Mouse (Mus musculus): ENCODE results near the gene Ecsit. TPM values are rescaled to one million over a fixed set of nuclear protein-coding genes. Genes with fewer than 3 reads are reported as not detected.
A peak's percentile ranks its signal among the peaks of the same experiment; 100 is the strongest.

The Ecsit gene
- polyA plus RNA-seq, 1 experiment from 2014 or later: 32.4 TPM

DNA sequence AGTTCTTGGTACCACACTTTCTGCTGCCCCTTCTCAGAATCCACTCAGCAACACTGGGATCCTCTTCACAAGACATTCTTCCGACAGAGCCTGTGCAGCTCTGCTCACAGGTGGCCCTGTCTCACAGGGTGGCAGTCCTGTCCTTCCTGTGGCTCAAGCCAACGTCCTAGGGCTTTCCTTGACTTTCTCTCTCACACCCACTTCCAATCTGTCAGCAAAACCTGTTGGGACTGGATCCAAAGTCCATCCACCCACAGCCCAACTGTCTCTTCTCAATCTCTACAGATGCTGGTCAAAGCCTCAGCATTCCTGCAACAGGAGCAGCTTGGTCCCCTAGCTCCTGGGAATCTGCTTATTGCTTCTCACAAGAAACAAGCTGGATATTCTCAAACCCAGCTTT is 23.9 kb downstream of the Ecsit start:
- Histone ChIP-seq H3K27me3 (ENCODE audit: control insufficient read depth, insufficient read depth, low read length) (no peaks in the 10 kb centered on the region), H3K4me2 (replicated peaks; ENCODE audit: low read depth, low read length) (no peak overlapping the region), H3K4me3 (ENCODE audit: low read depth, low read length) (no peak overlapping the region), H3K36me3 (ENCODE audit: control insufficient read depth, insufficient read depth, low read length) (peaks cover 10% of the 10 kb centered on the region), H3K9me3 (ENCODE audit: control insufficient read depth, low read length) (no peaks in the 10 kb centered on the region), H3K9ac (ENCODE audit: low read depth, low read length) (no peak overlapping the region), H3K27ac (ENCODE audit: low read depth, low read length) (no peak overlapping the region), H3K4me1 (replicated peaks; ENCODE audit: control insufficient read depth, insufficient read depth, low read length) (no peaks in the 10 kb centered on the region)
- DNase-seq (ENCODE audit: low spot score): no peak
- 83% methylated on average over 2 of the region's 2 CpGs for WGBS
- no peak for ATAC-seq (ENCODE audit: low FRiP score)

GRCm38 (mm10) chr9:22058011-22058424 is 27.2 kb downstream of the Ecsit start:
- WGBS: 93% methylated on average over 9 of the region's 9 CpGs
- Histone ChIP-seq H3K36me3 (ENCODE audit: control insufficient read depth, insufficient read depth, low read length) (no peaks in the 10 kb centered on the region), H3K4me2 (replicated peaks; ENCODE audit: low read depth, low read length) (no peak overlapping the region), H3K9ac (ENCODE audit: low read depth, low read length) (no peak overlapping the region), H3K9me3 (ENCODE audit: control insufficient read depth, low read length) (no peaks in the 10 kb centered on the region), H3K27me3 (ENCODE audit: control insufficient read depth, insufficient read depth, low read length) (peaks cover 2% of the 10 kb centered on the region; the same call in 1 of the 2 replicates), H3K4me3 (ENCODE audit: low read depth, low read length) (no peak overlapping the region), H3K4me1 (replicated peaks; ENCODE audit: control insufficient read depth, insufficient read depth, low read length) (peaks cover 3% of the 10 kb centered on the region; the same call in 1 of the 2 replicates), H3K27ac (ENCODE audit: low read depth, low read length) (no peak overlapping the region)
- DNase-seq (ENCODE audit: low spot score) (no peak), ATAC-seq (ENCODE audit: low FRiP score) (no peak)

- ATAC-seq (ENCODE audit: low FRiP score) (no peak), DNase-seq (ENCODE audit: low spot score) (no peak)
- Histone ChIP-seq H3K4me1 (replicated peaks; ENCODE audit: control insufficient read depth, insufficient read depth, low read length) (peaks cover 3% of the 10 kb centered on the region; the same call in 1 of the 2 replicates), H3K27ac (ENCODE audit: low read depth, low read length) (no peak overlapping the region), H3K27me3 (ENCODE audit: control insufficient read depth, insufficient read depth, low read length) (peaks cover 2% of the 10 kb centered on the region; the same call in 1 of the 2 replicates), H3K36me3 (ENCODE audit: control insufficient read depth, insufficient read depth, low read length) (no peaks in the 10 kb centered on the region), H3K9me3 (ENCODE audit: control insufficient read depth, low read length) (no peaks in the 10 kb centered on the region), H3K4me2 (replicated peaks; ENCODE audit: low read depth, low read length) (no peak overlapping the region), H3K9ac (ENCODE audit: low read depth, low read length) (no peak overlapping the region), H3K4me3 (ENCODE audit: low read depth, low read length) (no peak overlapping the region)
- 95% methylated on average over 9 of the region's 9 CpGs for WGBS
These were observed 28.2 kb downstream of the Ecsit start for GRCm38 (mm10) chr9:22057031-22057517.

- WGBS: 78% methylated on average over 9 of the region's 9 CpGs
These were observed 28.8 kb downstream of the Ecsit start for GRCm38 (mm10) chr9:22056303-22056910.

GRCm38 (mm10) chr9:22055713-22056112 is 29.5 kb downstream of the Ecsit start:
- Histone ChIP-seq H3K4me1 (replicated peaks; ENCODE audit: control insufficient read depth, insufficient read depth, low read length) (peaks cover 3% of the 10 kb centered on the region; the same call in 1 of the 2 replicates), H3K9ac (ENCODE audit: low read depth, low read length) (no peak overlapping the region), H3K27ac (ENCODE audit: low read depth, low read length) (no peak overlapping the region), H3K4me2 (replicated peaks; ENCODE audit: low read depth, low read length) (no peak overlapping the region), H3K4me3 (ENCODE audit: low read depth, low read length) (no peak overlapping the region), H3K36me3 (ENCODE audit: control insufficient read depth, insufficient read depth, low read length) (no peaks in the 10 kb centered on the region), H3K9me3 (ENCODE audit: control insufficient read depth, low read length) (no peaks in the 10 kb centered on the region), H3K27me3 (ENCODE audit: control insufficient read depth, insufficient read depth, low read length) (peaks cover 8% of the 10 kb centered on the region; the same call in 1 of the 2 replicates)
- DNase-seq (ENCODE audit: low spot score) (no peak), ATAC-seq (ENCODE audit: low FRiP score) (no peak)
- 40% methylated on average over 29 of the region's 29 CpGs for WGBS

More at GRCm38 (mm10) chr9:22056303-22056910, 28.8 kb downstream of the Ecsit start:
- H3K27ac ChIP-seq (ENCODE audit: low read depth, low read length): no peak overlapping the region
- H3K4me3 ChIP-seq (ENCODE audit: low read depth, low read length): no peak overlapping the region
- ATAC-seq (ENCODE audit: low FRiP score) (no peak), DNase-seq (ENCODE audit: low spot score) (no peak)
- peaks cover 3% of the 10 kb centered on the region; the same call in 1 of the 2 replicates for H3K4me1 ChIP-seq (replicated peaks; ENCODE audit: control insufficient read depth, insufficient read depth, low read length)
- H3K4me2 ChIP-seq (replicated peaks; ENCODE audit: low read depth, low read length): no peak overlapping the region
- H3K9ac ChIP-seq (ENCODE audit: low read depth, low read length): no peak overlapping the region
- H3K27me3 ChIP-seq (ENCODE audit: control insufficient read depth, insufficient read depth, low read length): peaks cover 7% of the 10 kb centered on the region; the same call in 1 of the 2 replicates
- H3K36me3 ChIP-seq (ENCODE audit: control insufficient read depth, insufficient read depth, low read length): no peaks in the 10 kb centered on the region
- no peaks in the 10 kb centered on the region for H3K9me3 ChIP-seq (ENCODE audit: control insufficient read depth, low read length)

DNA sequence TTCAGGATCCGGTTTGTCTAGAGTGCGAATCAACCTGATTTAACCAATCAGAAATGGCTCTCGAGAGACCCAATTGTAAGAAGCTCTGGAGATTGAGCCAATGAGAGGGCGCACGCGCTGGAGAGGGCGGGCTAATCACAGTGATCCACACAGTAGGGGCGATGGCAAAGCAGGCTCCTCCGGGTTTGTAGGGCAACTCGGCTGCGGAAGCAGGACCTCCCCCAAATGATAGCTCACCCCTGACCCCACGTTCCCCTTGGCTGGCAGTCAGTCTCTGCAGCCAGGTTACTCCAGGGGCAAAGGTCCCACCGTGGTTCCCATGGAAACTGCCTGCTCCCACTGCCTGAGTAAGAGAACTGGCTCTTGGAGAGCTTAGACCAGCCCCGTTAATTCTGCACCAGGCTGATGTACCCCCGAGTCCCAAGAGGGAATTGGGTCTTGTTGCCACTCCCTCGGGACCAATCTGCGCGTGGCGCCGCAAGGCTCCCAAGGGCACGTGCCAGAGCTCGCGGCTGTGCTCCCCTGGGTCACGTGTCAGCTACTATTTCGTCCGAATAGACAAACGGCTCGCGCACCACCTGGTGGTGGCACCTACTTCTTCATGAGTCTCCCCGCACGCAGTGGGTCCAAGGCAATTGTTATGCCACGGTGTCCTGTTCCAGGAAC is 30.7 kb downstream of the Ecsit start:
- Histone ChIP-seq H3K9me3 (ENCODE audit: control insufficient read depth, low read length) (no peaks in the 10 kb centered on the region), H3K4me1 (replicated peaks; ENCODE audit: control insufficient read depth, insufficient read depth, low read length) (peaks cover 6% of the 10 kb centered on the region; the same call in 1 of the 2 replicates), H3K36me3 (ENCODE audit: control insufficient read depth, insufficient read depth, low read length) (no peaks in the 10 kb centered on the region), H3K27me3 (ENCODE audit: control insufficient read depth, insufficient read depth, low read length) (peaks cover 8% of the 10 kb centered on the region; the same call in 1 of the 2 replicates), H3K27ac (ENCODE audit: low read depth, low read length) (no peak overlapping the region), H3K9ac (ENCODE audit: low read depth, low read length) (no peak overlapping the region), H3K4me2 (replicated peaks; ENCODE audit: low read depth, low read length) (peak overlapping the region; percentile 40), H3K4me3 (ENCODE audit: low read depth, low read length) (no peak overlapping the region)
- 2% methylated on average over 32 of the region's 32 CpGs for whole genome bisulfite sequencing
- ATAC-seq (ENCODE audit: low FRiP score): peak; percentile 16
- peak; percentile 85 for DNase-seq (ENCODE audit: low spot score)

- peak; percentile 45 for DNase-seq (ENCODE audit: low spot score)
- WGBS: 34% methylated on average over 6 of the region's 7 CpGs
- H3K27me3 ChIP-seq (ENCODE audit: control insufficient read depth, insufficient read depth, low read length): peaks cover 8% of the 10 kb centered on the region; the same call in 1 of the 2 replicates
These were observed 31.6 kb downstream of the Ecsit start for GRCm38 (mm10) chr9:22053657-22054056.

GRCm38 (mm10) chr9:22051958-22052254 is 33.3 kb downstream of the Ecsit start, which contains the start of gene Elavl3:
Elavl3 (minus strand) TSS chr9:22052023.
- WGBS: under 1% methylated on average over 21 of the region's 28 CpGs
- ATAC-seq (ENCODE audit: low FRiP score) (peak; percentile 70), DNase-seq (ENCODE audit: low spot score) (peak; percentile 89)
- peak within 1 kb of the TSS; percentile 95 for H3K27ac ChIP-seq (ENCODE audit: low read depth, low read length)
- H3K36me3 ChIP-seq (ENCODE audit: control insufficient read depth, insufficient read depth, low read length): no peaks in the 10 kb centered on the region
- H3K4me3 ChIP-seq (ENCODE audit: low read depth, low read length): peak within 1 kb of the TSS; percentile 93
- peak within 1 kb of the TSS; percentile 68 for H3K4me2 ChIP-seq (replicated peaks; ENCODE audit: low read depth, low read length)
- H3K4me1 ChIP-seq (replicated peaks; ENCODE audit: control insufficient read depth, insufficient read depth, low read length): peaks cover 8% of the 10 kb centered on the region; the same call in 1 of the 2 replicates
- H3K9ac ChIP-seq (ENCODE audit: low read depth, low read length): peak within 1 kb of the TSS; percentile 97
- H3K9me3 ChIP-seq (ENCODE audit: control insufficient read depth, low read length): no peaks in the 10 kb centered on the region
- peaks cover 8% of the 10 kb centered on the region; the same call in 1 of the 2 replicates for H3K27me3 ChIP-seq (ENCODE audit: control insufficient read depth, insufficient read depth, low read length)

More at GRCm38 (mm10) chr9:22053657-22054056, 31.6 kb downstream of the Ecsit start:
- Histone ChIP-seq H3K27ac (ENCODE audit: low read depth, low read length) (no peak overlapping the region), H3K4me3 (ENCODE audit: low read depth, low read length) (no peak overlapping the region), H3K4me1 (replicated peaks; ENCODE audit: control insufficient read depth, insufficient read depth, low read length) (peaks cover 8% of the 10 kb centered on the region; the same call in 1 of the 2 replicates), H3K9ac (ENCODE audit: low read depth, low read length) (no peak overlapping the region), H3K9me3 (ENCODE audit: control insufficient read depth, low read length) (no peaks in the 10 kb centered on the region), H3K36me3 (ENCODE audit: control insufficient read depth, insufficient read depth, low read length) (no peaks in the 10 kb centered on the region), H3K4me2 (replicated peaks; ENCODE audit: low read depth, low read length) (no peak overlapping the region)
- ATAC-seq (ENCODE audit: low FRiP score): no peak

Measured in hindbrain, embryonic 11.5 days (tissue).